Mouse (Mus musculus): ENCODE data around the gene Dnajb12.

GRCm38 (mm10) chr10:59894251-59895160 is 15.2 kb downstream of the Dnajb12 start:
- TF ChIP-seq CTCF (IDR thresholded peaks at IDR 0.05; ENCODE audit: insufficient read depth, low read depth, low read length) (peak; percentile 96), POLR2A (IDR thresholded peaks at IDR 0.05; ENCODE audit: insufficient read depth, low read depth, low read length) (no peak)

Data from olfactory bulb, adult 2 months (tissue).